Mouse (Mus musculus): Measurements from ENCODE around the gene Mrpl4.

GRCm38 (mm10) chr9:20966008-20966407 is 36.5 kb upstream of the Mrpl4 start:
- no peak for TF ChIP-seq CTCF (IDR thresholded peaks at IDR 0.05; ENCODE audit: low read depth, low read length)
- no peak for TF ChIP-seq POLR2A (IDR thresholded peaks at IDR 0.05; ENCODE audit: insufficient read depth, low read length)
- no peak for TF ChIP-seq EP300 (IDR thresholded peaks at IDR 0.05; ENCODE audit: insufficient read depth, low read depth, low read length)
